Mouse (Mus musculus): ENCODE data around the gene Vrk3.

DNA sequence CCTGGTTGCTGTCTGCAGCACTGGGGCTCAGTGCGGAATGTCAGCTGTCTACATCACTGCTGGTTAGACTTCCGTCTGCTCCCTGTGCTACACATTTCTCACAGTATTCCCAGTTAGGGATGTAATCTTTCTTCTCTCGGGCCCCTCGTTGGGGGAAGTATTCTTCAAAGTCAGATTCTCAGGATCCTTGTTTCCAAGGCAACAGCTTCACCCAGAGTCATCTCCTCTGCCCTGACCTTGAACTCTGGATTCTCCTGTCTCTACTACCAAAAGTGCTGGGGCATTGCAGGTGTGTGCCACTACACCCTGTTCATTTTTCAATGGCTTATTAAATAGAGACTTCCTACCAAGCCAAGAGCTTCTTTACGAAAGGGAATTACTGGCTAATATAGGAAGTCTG is 21.1 kb upstream of the Vrk3 start:
- no peak for TF ChIP-seq CTCF (IDR thresholded peaks at IDR 0.05; ENCODE audit: low read depth, low read length)
- no peak for TF ChIP-seq GATA1 (IDR thresholded peaks at IDR 0.05; ENCODE audit: borderline replicate concordance, low read length)
- TF ChIP-seq GATA2 (IDR thresholded peaks at IDR 0.05; ENCODE audit: borderline replicate concordance, low read depth, low read length), result no peak
- no peak for TF ChIP-seq TAL1 (conservative IDR thresholded peaks at IDR 0.05; ENCODE audit: low read depth, low read length)
- no peak for TF ChIP-seq POLR2AphosphoS5 (IDR thresholded peaks at IDR 0.05; ENCODE audit: insufficient replicate concordance, low read depth, low read length)
